Mouse (Mus musculus) 3T3-L1 (cell line): ENCODE results near the gene Rnase11.
A peak's percentile ranks its signal among the peaks of the same experiment; 100 is the strongest.
"Not testable (repeated sequence)": the region's sequence is repeated elsewhere in the genome, so short reads cannot be mapped to it uniquely, and the experiment has no call there.

Experiments
- DNase-seq: peaks from one replicate; pipeline ENCODE4 v3.0.0-alpha.2; 2015; ENCODE audit warnings: low read depth, low spot score

Gene Rnase11

GRCm38 (mm10) chr14:51081035-51081434 lies 31.1 kb upstream of the Rnase11 start:
- DNase-seq: no peak

DNA sequence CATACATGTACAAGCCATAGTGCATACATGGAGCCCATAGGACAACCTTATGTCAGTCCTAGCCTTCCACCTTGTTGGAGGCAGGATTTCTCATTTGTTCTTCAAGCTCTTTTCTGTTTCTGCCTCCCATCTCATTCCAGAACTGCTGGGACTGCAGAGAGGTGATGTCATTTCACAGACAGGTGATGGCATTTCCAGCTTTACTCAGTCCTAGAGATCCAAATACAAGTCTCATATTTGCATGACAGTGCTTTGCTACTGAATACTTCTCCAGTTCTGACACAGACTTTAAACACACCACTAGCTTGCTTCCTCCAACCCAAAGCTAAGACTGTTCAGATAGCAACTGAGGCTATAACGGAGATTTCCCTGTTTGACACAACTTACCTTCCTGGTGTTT lies 29.2 kb upstream of the Rnase11 start:
- no peak for DNase-seq

GRCm38 (mm10) chr14:51074335-51074734 lies 24.4 kb upstream of the Rnase11 start, which contains the start of gene Olfr750:
Gene Olfr750 (minus strand): TSS chr14:51074435.
- no peak for DNase-seq

DNA sequence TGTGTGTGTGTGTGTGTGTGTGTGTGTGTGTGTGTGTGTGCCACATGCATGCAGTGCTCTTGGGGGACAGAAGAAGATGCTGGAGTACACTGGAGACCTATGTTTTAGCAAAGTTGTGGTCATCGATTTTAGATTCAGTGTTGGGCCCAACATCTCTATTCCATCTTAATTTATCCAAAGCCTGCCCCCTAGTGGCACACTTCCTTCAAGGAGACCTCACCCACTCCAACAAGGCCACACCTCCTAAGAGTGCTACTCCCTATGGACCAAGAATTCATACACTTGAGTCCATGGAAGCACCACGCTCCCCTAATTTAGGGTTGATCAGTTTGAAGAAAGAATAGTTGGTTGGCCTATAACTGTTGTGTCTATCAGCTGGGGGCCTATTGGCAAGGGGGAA lies 19.7 kb upstream of the Rnase11 start:
- DNase-seq: peak; percentile 72

GRCm38 (mm10) chr14:51068956-51069355 lies 19.0 kb upstream of the Rnase11 start:
- no peak for DNase-seq

GRCm38 (mm10) chr14:51060761-51061160 lies 10.8 kb upstream of the Rnase11 start:
- DNase-seq: no peak

GRCm38 (mm10) chr14:51057401-51057831 lies 7.5 kb upstream of the Rnase11 start, which contains the start of gene Rnase12:
Gene Rnase12 (minus strand): TSS chr14:51057661.
- no peak for DNase-seq

GRCm38 (mm10) chr14:51054243-51055237 lies 4.6 kb upstream of the Rnase11 start:
- no peak for DNase-seq

DNA sequence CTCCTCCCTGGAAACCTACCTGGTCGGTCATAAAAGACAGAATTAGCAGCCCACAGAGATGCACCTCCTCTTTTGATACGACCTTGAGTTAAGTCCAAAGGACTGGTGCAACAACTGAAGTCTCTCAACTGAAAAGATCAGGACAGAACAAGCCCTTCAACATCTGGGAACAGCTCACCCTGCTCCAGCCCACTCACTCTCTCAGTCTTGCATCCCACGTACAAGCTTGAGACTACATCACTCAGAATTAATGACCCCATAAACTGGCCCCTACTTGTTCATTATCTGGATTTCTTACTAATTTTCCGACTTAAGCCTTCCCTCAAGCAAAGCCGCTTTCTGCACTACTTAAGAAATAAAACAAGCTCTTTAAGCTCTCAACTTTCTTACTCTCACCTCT lies 3.2 kb upstream of the Rnase11 start:
- no peak for DNase-seq

GRCm38 (mm10) chr14:51051941-51052340 lies 2.0 kb upstream of the Rnase11 start:
- DNase-seq: peak; percentile 35

DNA sequence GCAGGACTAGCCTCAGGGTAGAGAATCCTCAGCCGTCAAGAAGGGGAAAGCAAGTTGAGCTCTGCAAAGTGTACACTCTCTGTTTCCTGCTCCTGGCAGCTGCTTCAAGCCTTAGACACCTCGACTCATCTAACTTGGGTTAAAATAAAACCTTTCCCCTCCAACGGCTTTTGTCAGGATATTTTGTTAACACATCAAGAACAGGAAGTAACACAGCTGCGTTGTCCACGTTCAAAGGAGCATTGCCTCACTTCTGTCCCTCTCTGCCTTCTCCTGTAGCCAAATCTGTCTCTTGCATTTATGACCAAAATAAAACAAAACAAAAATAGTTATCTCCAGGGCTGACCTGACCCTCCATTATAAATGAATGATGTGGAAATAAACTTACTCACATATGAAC lies 2.1 kb downstream of the Rnase11 start:
- DNase-seq: no peak

- DNase-seq: no peak
These were observed 8.2 kb downstream of the Rnase11 start, which contains the start of gene Rnase9 for GRCm38 (mm10) chr14:51041769-51042168. Gene Rnase9 (minus strand): TSS chr14:51041869.

DNA sequence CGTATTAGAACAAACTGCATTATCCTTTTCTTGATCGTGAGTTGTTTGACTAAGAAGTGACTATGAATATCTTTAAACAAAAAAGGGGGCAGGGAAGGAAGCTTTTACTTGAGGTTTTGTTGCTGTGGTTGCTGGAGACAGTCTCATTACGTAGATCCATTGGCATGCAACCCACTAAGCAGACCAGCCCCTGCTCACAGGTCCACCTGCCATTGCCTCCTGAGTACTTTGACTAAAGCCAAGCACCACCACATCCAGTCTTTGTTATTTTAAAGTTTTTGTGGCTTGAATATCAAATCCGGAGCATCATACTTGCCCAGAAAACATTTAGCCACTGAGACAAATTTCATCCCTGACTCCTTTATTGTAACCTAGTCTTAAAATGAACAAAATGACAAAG lies 13.7 kb downstream of the Rnase11 start:
- DNase-seq: no peak

DNA sequence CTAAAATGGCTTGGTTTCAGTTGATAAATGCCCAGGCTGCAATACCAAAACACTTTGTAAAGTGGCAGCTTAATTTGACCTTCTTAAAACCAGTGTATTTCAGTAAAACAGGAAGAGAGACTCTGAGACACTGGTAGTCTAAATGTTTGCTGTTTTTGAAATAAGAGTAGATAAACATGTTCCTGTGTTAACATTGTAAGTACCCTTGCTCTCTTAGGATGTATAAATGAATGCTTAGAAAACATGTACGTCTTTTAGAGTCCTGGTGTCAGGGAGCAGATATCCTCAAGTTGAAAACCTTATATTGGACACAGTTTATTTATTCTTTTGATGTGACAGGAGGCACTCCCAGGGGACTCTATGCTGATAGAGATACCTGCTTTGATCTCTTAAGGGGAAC lies 14.8 kb downstream of the Rnase11 start:
- no peak for DNase-seq

DNA sequence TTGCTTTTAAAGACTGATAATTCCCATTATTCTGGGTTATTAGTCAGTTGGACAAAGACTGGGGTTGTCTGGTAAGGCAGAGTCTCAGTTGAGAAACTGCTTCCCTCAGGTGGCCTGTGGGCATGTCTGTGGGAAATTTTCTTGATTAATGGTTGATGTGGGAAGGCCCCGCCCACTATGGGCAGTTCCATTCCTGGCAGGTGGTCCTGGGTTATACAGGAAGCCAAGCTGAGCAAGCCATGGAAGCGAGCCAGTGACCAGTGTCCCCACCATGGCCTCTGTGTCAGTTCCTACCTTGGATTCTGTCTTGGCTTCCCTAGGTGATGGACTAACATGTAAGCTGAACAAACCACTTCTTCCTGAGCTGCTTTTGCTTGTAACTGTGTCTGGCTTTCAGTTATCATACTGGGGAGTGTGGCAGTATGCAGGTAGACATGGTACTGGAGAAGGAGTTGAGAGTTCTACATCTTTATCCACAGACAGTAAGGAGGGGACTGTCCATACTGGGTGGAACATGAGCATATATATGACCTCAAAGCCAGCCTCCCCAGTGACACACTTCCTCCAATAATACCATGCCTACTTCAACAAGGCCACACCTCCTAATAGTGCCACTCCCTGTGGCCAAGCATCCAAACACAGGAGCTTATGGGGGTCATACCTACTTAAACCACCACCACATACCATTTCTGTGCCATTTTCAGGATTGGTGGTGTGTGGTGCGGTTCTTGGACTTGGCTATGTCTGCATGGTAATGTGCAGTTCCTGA lies 22.4 kb downstream of the Rnase11 start:
- no peak for DNase-seq

DNA sequence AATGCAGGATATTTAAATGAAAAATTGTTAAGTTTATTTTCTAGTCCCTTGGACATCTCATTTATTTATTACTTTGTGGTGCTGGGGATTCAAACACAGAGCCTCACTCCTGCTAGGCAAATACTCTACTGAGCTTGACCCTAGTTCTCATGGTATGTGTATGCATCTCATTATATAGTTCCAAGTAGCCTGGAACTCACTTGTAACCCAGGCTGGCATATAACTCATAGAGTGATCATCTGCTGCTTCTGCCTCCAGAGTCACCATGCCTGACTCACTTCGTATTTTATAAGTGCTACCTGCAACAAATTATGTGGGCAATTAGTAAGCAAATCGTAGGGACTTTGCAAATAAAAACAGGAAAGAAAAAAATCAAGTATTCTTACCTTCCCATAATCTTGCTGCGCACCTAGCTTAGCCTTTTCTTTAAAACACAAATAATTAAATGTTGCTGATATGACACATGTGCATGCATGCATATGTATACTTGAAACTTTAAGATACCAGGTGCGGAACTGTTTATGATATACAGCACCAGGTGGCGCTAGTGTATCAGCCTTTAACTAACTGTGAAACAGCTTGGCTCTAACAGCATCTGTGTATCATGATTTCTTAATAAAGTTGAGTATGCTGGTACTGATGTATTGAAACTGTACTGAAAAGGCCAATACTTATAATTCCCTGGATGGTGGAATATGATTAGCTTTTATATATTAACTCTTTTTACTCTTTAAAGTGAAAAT lies 23.4 kb downstream of the Rnase11 start:
- DNase-seq: peak; percentile 89

GRCm38 (mm10) chr14:51024820-51025219 lies 25.1 kb downstream of the Rnase11 start:
- no peak for DNase-seq

DNA sequence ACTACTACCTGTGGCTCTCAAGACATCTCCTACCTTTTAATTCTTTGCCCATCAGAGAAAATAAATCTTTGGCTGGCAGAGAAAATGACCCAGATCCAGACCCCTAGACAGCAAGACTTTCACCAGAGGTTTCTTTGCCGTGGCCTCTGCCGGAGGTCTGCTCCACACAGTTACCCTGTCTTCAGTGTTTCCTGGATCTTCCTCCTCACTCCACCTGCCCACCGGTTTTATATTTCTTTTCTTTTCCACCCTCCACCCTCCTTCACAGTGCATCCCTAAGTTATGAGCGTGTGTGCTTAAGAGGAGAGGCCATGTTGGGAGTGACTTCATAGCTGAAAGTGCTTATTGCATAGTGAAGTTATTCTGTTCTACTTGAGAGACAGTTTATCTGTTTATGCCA lies 26.5 kb downstream of the Rnase11 start:
- no peak for DNase-seq

- peak; percentile 48 for DNase-seq
These were observed 32.7 kb downstream of the Rnase11 start for GRCm38 (mm10) chr14:51017256-51017655.

DNA sequence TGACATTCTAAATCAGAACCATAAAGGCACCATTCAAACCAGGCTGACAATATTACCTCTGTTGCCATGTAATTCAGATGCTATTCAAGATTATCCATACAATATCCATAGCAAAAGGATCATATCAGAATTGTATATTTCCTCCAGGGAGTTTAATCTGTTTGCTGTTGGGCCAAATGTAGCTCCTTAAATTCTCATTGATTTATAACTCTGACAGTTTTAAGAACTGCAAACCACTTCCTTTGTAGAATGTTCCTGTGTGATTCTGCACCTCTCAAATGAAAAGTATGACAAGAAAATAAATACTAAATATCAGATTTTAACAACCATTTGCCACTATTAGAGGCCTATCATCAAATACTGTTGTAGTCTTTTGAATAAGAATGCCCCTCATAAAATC lies 34.2 kb downstream of the Rnase11 start:
- DNase-seq: no peak

GRCm38 (mm10) chr14:51014724-51015123 lies 35.2 kb downstream of the Rnase11 start:
- not testable (repeated sequence) for DNase-seq

GRCm38 (mm10) chr14:51009572-51009971 lies 40.4 kb downstream of the Rnase11 start:
- DNase-seq: no peak
